Mouse (Mus musculus): ENCODE results near the gene Hes5.

The Hes5 gene

DNA sequence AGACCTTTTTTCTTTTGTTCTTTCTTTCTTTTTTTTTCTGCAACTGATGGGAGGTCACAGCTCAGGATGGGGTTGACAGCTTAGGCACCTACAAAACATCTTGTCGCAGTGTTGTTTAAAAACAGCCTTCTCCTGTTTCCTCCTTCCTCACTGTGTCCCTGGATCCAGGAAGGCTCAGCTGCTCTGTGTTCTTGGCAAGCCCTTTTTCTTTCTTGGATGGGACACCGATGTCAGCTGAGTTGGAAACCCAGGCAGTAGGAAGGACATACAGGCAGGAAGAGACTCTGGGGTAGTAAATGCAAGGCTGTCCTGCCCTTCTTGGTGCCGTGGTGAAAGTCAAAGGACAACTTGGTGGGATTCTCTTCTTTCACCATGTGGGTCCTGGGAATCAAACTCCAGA is 5.1 kb downstream of the Hes5 start:
- peak in 1 of 2 experiments; percentile 42 for DNase-seq

DNA sequence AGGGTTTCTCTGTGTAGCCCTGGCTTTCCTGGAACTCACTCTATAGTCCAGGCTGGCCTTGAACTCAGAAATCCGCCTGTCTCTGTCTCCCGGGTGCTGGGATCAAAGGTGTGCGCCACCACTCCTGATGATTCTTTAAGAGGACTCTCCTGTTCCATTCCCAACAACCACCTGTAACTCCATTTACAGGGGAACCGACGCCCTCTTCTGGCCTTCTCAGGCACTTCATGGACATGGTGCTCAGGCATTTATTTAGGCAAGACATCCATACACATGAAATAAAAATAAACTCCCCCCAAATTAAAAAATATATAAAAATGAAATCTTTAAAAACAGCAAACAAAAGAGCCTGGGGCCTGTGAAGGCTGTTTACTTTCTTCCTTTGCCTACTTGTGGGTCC is 6.5 kb downstream of the Hes5 start:
- DNase-seq = peak; percentile 54 to 73

DNA sequence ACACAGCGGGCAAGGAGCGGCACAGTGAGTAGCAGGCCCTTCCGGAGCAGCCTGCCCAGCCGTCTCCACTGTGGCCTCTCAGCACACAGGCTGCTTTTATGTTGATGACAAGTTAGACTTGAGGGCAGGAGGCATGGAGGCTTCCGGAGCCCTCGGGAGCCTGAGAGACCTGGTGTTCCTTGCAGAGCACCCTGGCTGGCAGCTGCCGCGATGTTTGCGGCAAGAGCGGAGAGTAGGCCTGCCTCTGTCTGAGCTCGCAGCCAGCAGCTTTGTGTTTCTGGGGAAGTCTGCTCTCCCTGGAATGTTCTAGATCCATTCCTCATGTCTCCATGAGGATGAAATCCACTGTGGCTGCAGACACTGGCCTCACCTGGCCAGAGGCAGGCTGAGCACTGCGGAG is 11.8 kb downstream of the Hes5 start:
- DNase-seq = no peak

DNA sequence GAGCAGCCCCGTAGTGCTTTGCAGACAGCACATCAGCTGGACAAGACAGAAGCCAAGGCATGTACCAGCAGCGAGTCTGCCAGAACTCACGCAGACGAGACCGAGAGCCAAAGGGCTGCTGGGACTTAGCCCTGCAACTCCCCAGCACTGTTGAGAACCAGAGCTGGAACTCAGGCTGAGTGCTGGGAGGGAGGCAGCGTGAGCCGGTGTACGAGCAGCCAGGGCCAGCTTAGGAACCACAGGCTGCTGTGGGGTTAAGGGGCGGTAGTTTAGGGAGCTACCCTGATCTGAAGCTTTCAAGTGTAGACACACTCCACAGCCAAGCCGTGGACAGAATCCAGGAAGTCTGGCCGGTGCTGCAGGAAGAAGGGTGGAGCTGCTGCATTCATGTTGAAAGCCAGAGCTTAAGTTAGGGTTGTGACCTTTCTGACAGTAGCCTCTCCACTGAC is 13.5 kb downstream of the Hes5 start:
- DNase-seq = peak; percentile 54

DNA sequence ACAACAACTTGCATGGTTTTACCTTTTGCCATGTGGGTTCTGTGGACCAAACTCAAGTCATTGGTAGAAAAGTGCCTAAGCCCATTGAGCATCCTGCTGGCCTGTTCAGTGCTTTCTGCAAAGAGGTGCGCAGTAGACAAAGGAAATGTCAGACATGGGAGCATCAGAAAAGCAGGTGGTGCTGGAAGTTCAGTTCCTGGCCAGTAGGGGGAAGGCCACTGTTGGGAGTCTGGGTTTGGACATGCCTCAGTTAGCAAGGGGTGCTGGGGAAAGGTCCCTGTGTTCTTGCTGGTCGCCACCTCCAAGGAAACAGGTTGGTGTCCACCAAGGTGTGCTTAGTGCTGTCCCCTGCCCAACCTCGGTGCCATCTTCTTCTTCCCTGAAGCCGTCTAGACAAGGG is 19.4 kb downstream of the Hes5 start:
- no peak for DNase-seq

DNA sequence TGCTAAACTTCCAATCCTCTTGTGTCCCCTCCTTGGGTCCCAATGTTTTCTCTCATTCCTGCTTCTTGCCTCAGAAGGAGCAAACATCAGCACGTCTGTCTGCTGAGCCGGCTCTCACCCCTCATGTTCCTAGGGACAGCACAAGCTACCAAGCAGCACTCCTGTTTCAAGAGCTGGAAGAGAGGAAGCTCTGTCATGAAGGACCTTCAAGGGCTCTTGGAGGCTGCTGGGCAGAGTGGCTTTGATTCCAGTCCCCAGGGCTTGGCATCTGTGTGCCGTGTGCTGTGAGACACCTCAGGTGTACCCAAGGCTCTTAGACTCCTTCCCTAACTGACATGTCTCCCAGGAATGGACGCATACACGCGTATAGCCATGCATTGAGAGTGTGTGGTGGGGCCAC is 20.4 kb downstream of the Hes5 start:
- DNase-seq = no peak

DNA sequence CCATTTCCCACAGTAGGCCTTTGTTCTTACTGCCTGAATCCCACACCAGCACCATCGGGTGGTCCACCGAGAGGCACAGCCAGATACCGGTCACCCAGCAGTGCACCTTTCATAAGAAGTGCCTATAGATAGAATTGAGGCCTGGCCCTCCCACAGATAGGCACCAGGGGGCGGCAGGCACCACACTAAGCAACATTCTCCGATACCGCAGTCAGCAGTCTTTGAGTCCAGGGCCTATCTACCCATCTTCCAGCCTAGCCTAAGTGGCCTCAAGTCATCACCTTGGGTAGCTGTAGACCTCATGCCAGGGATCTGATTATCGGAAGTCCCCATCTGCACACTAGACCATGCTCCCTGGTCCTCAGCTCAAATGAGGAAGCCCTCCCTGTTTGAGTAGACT is 20.8 kb downstream of the Hes5 start:
- peak; percentile 53 to 74 for DNase-seq

DNA sequence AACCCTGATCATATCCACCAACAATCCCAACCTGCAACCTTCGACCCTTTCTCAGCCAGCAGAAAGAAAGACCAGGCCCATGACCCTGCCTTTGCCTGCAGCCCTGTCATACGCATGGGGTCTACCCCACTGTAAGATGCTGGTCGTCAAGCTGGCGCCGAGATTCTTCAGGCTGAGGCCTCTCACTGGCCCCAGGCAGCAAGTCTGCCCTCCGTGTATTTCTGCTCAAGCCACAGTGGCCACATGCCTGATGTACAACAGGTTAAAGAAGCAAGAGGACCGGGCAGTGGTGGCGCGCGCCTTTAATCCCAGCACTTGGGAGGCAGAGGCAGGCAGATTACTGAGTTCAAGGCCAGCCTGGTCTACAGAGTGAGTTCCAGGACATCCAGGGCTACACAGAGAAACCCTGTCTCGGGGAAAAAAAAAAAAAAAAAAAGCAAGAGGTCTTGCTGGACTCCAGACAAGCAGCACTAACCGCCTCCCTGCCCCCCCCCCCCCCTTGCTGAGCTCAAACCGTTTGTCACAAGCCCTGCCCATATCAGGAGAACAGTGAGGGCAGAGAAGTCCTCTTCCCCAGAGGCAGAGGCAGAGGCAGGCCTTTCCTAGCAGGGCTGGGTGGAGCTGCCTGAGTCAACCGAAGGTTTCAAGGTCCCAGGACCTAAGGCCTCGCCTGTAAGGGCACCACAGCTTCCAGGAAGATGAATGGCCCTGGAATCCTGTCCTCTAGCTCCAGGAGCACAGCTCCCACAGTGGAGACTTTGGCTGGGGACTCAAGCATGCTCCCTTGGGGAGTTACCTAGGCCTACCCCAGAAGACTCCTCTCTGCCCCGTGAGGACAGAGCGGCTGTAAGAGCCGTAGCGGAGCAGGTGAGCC is 21.8 kb downstream of the Hes5 start:
- DNase-seq = no peak

DNA sequence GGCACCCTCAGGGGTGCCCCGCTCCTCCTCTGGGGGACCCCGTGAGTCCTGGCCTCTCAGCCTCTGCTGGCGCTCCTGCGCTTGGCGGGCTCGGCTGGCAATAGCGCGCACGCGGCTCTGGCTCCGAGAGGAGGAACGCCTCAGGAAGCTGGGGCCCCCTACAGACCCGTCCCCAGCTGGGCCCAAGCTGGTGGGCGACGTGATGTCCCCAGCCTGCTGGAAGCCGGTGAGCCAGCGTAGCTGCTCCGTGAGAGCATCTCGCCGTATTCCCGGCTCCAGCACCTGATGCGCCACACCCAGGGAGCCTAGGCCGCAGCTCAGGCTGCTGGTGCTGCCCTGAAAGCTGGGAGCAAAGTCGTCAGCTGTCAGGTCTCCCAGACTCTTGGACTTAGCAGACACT is 23.0 kb downstream of the Hes5 start:
- DNase-seq = no peak

DNA sequence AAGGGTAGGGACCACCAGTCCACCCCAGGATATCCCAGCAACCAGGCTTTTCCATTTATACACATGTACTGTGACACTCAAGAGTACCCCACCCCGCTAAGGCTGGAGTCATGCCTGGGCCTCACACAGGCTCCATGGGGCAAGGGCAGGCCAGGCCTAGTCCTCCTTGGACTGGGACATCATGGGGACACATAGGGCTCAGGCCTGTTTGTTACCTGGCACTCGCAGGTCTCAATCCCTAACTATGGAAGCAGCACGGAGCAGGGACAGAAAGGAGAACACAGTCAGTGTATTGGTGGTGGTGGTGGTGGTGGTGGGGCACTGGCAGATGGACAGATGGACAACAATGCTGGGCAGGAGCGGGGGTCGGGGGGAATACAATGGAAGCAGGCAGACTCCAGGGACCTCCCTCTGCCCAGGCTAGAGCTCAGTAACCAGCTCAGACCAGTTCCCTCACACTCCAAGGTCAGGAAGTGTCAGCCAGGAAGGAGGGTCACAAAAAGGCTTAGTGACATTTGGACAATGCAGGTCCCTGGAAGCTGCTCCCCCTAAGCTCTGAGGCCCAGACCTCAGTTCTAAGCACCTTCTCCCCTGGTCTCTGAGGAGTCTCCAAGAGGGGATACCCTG is 24.5 kb downstream of the Hes5 start:
- no peak for DNase-seq

DNA sequence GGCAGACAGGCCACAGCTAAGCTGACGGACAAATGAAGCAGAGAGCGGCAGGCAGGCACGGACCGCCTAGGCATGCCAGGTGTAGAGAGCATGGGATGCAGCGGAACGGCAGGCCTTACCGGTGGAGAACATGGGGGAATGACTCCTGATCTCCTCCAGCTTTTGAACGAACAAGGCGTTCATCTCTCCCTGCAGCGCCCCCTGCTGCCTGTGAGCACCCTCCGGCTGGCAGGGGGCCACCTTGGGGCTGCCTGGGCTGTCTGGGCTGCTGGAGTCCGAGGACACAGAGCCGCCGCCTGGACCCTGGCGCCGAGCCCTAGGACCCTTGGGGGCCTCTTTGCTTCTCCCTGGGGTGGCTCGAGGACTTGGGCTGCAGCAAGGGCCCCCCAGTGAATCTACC is 25.4 kb downstream of the Hes5 start:
- DNase-seq = peak; percentile 62 to 90

DNA sequence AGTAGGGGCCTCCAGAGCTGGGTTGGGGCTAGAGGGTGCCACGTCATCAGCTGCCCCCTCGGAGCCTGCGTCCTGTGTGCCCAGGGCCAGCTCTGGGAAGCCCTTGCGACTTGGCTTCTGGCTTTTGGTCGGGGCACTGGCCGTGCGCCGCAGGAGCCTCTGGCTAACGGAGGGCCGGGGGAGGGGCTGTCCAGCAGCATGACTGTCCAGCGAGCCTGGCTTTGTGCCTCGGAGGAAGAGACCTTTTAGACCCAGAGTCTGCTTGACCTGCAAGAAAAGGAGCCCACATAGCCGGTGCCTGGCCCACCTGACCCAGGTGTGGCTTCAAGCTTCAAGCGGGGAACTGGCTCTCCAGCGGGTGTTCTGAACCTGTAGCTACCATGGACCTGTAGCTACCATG is 26.0 kb downstream of the Hes5 start:
- no peak for DNase-seq

DNA sequence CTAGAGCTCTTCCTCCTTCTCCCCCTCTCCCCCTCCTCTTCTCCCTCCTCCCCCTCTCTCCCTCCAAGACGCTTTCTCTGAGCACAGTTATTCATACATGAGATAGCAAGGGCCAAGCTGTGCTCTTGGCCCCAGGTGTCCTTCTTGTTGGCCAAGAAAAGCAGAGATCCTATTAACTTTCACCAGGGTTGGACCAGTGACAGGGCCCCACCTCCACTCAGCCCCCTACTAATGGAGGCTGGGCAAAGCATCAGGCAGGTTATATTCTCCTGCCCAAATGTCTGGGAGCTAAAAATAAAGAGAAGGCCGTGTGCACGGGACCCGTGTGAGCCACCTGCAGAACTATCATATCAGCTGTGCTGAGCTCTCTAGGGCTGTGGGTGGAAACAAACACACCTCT is 34.2 kb downstream of the Hes5 start:
- DNase-seq = no peak

DNA sequence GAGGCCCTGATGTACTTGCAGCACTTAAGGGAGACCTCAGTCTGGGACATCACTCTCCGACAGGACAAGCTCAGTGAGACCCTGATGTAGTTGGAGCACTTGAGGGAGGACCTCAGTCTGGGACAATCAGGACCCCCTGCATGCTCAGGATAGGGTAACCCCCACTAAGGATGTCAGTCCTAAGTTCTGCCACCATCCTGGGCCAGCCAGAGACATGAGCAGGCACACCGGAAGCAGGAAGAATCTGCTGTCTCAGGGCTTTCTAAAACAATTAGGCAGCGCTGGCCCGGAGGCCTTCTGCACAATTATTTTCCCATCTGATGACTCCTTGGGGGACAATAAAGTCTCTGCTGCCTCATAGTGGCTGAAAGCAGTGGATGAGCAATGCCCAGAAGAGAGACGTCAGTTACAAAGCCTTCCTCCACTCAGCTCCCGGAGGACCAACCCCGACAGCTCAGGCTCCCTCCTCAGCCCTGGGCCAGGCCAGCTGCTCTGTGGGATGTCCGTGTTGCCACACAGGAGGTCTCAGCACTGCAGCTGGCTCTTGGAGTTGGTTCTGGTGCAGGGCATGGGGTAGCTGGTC is 35.9 kb downstream of the Hes5 start:
- peak; percentile 13 to 25 for DNase-seq

DNA sequence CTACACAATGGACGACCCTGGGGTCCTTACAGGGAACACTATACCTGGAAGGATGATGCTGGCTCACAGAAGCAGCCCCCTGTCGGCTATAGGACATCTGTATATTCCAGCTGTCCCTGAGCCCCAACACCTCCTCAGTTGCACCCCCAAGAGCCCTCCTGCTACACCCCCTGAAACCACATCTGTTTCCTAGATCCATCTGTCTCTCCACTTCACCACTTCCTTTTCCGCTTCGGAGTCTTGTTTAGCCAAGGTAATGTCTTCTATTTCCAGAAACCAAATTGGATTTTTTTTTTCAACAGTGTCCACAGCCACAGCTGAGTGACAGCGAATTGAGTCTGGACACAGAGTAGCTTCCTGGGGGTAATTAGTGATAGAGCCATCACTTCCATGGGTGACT is 38.7 kb downstream of the Hes5 start:
- no peak for DNase-seq

DNA sequence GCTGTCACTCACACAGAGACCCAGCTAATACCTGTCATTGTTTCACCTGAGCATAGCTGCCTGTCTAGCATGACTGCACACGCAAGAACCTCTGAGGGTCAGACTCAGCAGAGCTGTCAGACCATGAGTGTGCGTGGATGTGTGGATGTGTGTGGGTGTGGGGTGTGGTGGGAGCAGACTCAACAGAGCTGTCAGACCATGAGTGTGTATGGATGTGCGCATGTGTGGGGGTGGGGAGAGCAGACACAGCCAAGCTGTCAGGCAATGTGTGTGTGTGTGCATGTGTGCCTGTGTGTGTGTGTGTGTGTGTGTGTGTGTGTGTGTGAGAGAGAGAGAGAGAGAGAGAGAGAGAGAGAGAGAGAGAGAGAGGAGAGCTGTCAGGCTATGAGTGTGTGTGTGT is 44.6 kb downstream of the Hes5 start:
- DNase-seq = no peak

DNA sequence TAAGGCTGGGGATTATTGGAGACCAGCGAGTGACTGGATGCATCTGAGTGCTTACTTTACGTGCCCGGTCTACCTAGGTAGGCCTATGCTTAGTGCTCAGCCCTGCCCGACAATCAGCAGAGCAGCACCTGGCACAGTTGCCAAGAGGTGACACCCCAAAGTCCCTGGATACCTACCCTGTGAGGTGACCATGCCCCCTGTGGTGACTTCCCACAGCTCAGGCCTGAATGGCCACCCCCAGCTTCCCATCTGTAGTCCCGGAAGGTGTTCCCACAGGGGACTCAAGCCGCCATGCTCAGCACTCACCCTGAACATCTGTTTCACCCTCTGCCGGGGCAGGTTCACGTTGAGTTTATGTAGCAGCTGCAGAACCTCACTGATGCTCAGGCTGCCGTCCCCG is 45.6 kb downstream of the Hes5 start:
- DNase-seq = no peak

DNA sequence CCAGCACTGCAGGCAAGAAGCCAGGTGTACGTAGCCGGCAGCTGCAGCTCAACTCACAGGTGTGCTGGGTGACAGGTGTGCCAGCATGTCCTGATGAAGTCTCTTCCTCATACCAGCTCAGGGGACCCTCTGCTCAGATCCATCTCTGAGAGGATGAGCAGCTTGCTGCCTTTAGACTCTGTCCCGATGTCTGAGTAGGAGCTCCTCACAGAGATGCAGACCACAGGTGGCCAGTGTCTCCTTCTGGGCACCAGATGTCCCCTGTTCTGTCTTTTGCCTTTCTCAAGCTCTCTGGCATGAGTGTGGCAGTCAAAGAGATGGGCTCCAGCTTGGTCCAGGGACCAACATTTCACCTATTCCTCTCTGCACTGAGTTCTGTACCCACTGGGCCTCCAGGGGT is 46.9 kb downstream of the Hes5 start:
- DNase-seq = no peak

DNA sequence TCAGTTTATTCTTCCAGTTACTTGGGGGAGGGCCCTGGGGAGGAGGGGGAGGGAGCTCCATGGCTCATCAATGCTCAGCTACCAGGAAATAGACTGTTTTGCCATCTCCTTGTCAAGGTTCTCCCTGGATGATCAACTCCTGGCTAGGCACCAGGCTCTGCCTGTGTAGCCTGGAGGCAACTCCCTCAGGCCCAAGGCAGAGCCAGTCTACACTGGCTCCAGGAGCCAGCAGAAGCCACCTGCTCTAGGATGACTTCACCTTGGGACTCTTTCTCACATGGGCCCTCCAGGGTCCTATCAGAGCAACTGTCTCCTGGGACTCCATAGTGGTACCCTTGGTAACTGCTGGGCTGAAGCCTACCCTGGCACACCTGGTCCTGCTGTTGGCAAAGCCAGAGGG is 47.4 kb downstream of the Hes5 start:
- no peak for DNase-seq

DNA sequence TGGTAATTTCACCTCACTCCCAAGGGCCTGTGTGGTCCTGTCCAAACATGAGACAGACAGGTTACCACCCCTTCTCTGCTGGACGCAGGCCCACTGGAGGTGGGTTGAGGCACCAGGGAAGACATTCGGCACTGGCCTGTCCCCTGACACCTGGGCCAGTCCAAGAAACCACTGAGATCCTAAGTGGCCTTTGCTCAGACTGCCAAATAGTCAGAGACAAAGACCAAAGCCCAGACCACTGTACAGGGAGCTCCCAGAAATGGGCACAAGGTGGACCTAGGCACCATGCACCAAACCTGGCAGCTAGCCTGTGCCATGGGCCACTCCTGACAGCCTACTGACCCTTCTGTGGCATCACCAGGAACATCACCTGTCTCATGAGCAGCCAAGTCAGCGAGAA is 48.5 kb downstream of the Hes5 start:
- no peak for DNase-seq

DNA sequence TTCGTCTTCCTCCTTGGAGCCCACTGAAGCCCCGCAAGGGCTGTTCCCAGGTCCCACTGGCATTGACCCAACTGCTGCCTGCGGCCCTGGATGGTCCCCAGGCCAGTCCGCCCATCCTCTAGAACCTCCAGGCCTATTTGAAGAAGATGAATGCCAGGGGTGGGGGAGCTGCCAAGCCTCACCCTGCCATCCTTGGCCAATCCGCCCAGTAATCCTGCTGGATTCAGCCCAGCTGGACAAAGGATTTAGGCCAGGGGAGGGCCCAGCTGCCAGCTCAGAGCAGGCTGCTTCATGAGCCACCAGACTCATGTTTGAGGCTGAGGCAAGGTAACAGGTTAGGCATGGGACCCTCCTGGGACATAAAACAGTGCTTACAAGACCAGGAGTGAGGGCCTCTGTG is 50.1 kb downstream of the Hes5 start:
- no peak for DNase-seq

DNA sequence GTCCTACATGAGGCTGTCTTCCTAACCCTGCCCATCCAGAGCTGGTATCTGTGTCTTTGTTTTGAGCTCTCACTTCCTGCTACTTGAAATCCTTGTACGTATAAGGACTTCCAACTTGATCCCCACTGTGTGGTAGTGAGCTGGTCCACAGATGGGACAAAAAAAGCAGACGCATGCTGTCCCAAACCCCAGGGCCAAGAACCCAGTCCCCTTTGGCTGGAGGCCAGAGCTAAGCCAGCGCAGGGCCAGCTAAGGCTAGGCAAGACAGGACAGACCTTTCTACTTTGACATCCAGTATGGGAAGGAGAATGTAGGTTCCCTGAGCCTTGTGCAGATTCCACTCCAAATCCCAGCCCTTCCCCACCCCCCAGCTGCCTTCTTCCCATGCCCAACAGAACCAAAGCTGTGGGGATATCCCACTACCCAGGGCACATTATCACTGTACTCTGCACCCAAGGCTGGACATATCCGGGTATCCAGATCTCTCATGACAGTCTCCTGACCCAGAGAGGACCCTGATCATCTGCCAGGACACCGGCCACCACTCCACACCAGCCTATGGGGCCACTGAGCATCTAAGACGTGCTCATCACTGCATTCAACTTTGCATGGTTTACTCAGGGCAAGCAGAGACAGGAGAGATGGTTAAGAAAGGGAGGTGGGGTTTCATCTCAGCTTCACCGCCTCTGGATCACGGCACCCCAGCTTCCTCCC is 50.7 kb downstream of the Hes5 start:
- DNase-seq = no peak

Data from kidney, postnatal 36 days (tissue).